Mouse (Mus musculus) spleen, postnatal 10 days (tissue): ENCODE results near the gene Olfr168.
"Not testable (repeated sequence)": the region's sequence is repeated elsewhere in the genome, so short reads cannot be mapped to it uniquely, and the experiment has no call there.

Experiments used
- DNase-seq, 2 experiments: peaks; one replicate each; pipeline ENCODE4 v3.0.0; 2021 to 2022; ENCODE audit warnings: low spot score in 2 of 2

Olfr168 gene

DNA sequence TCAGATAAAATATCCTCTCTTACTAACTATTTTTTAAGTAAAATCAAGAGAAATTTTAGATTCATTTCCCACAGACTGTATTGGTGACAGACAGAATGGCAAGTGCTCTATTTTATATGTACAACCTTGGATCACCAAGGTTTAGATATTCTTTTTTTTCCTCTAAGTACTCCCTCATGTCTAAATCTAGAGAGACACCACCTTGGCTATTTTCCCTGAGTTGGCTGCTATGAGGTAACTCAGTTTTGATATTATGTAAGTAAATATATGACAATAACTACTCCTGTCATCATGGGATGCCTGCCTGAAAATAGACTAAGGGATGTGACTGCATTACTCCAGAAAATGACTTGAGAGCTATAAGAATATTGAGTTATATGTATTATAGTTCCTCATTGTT is at the start of gene Olfr168:
Gene Olfr168 (minus strand): TSS at position 101 of the 400 bp plus-strand sequence.
- no peak for DNase-seq

DNA sequence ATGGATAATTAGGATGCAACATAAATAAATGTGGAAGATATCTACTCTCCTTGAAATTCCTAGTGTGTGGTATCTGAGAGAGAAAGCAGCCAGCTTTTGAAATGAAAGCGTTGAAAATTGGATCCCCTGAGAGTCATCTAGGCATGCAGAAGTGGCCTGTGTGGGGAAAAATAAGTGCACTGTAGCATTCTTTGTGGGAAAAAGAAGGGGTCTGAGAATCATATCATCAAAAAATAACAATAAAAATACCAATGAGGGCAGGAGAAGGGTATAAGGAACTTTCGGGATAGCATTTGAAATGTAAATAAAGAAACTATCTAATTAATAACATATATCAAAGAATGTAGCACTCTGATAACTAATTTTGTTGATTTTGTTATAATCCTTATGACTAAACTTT is 36.4 kb upstream of the Olfr168 start, which contains the start of gene Olfr169:
Gene Olfr169 (minus strand): TSS at position 101 of the 400 bp plus-strand sequence.
- DNase-seq: not testable (repeated sequence)

DNA sequence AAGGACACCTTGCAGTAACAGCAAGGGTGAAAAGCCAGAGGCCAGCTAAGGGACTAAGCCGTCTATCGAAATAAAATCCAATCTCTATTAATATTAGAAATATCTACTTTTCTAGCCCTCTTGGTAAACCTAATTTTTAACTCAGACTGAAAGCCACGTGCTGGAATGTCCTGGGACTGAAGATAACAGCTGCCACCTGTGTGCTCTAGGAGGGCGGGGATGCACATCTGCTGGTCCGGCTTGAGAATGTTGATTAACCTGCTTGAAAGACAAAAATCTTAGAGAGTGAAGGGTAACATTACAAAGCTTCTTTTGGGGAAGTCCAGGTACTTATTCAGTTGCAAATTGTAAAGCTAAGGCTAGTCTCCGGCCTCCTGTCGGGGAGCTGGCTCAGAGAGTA is 18.1 kb upstream of the Olfr168 start:
- DNase-seq: not testable (repeated sequence)

DNA sequence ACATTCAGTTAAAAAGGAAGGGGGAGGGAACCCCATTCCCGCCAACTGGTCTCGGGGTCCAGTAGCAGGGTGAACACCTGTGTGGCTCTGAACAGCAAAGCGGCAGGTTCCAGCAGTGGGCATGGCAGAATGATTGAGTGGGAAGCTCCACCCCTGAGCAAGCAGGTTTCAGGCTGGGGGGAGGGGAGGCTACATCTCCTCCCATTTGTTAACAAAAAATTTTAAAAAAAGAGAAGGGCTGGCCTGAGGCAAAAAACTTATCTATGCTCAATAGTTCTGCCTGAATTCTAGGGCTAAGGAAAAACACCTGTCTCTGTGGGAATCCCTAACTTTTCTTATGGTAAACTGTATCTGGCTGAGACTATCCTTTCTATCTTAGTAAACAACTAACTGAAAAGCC is 16.9 kb upstream of the Olfr168 start:
- not testable (repeated sequence) for DNase-seq

DNA sequence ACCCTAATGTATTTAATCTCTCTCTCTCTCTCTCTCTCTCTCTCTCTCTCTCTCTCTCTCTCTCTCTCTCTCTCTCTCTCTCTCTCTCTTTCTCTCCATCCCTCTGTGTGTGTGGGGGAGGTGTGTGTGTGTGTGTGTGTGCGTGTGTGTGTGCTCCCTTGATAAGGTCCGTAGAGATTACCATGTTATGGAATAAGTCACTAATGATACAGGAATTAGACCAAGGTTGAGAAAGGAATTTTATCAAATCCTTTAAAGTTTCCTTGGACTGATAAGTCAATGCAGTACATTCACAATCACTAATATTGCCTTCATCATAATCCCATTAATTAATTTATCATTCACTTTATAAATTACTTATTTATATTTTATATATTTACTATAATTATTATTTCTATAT is 13.2 kb downstream of the Olfr168 start, which contains the start of gene Olfr167:
Gene Olfr167 (minus strand): TSS at position 101 of the 400 bp plus-strand sequence.
- no peak for DNase-seq

DNA sequence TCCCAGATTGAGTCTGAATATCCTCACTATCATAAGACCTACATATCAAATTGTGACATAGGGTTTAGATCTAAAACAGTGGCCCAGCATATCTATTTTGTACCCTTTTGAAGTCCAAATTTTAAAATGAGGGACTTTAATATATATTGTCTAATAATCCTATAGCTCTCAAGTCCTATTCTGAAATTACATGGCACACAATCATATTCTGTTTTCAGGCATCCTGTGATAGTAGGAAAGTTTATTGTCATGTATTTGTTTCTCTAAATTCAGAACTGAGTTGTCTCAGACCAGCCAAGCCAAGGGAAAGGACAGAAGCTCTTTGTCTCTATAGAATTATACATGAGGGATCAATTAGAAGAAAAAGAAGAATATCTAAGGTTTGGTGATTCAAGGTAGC is 52.0 kb downstream of the Olfr168 start, which contains the start of gene Olfr166:
Gene Olfr166 (plus strand): TSS at position 301 of the 400 bp plus-strand sequence.
- DNase-seq: no peak
